Mouse (Mus musculus) T-helper 2 cell (primary cell): ENCODE measurements around the gene Pdcd1lg2.

Experiments used
- in situ Hi-C: fragments of 300-600 bp; cut with MboI, MseI; formaldehyde crosslinking; loops from one replicate; pipeline ENCODE4 v1.15.1; 2025; ENCODE audit warnings: high pct_unique_total_duplicates

Gene Pdcd1lg2

GRCm38 (mm10) chr19:29417894-29418293, 7.2 kb downstream of the Pdcd1lg2 start:
- in situ Hi-C loops: no loop called here

GRCm38 (mm10) chr19:29418661-29419115, 8.0 kb downstream of the Pdcd1lg2 start:
- in situ Hi-C loops: no loop called here

- in situ Hi-C loops: no loop called here
Measured at GRCm38 (mm10) chr19:29419506-29419905, 8.8 kb downstream of the Pdcd1lg2 start.

GRCm38 (mm10) chr19:29419946-29420345, 9.2 kb downstream of the Pdcd1lg2 start:
- in situ Hi-C loops: no loop called here

- in situ Hi-C loops: no loop called here
Measured at GRCm38 (mm10) chr19:29420397-29420796, 9.7 kb downstream of the Pdcd1lg2 start.

- in situ Hi-C loops: no loop called here
Measured at GRCm38 (mm10) chr19:29422013-29422645, 11.4 kb downstream of the Pdcd1lg2 start.

GRCm38 (mm10) chr19:29422796-29423195, 12.1 kb downstream of the Pdcd1lg2 start:
- in situ Hi-C loops: no loop called here

DNA sequence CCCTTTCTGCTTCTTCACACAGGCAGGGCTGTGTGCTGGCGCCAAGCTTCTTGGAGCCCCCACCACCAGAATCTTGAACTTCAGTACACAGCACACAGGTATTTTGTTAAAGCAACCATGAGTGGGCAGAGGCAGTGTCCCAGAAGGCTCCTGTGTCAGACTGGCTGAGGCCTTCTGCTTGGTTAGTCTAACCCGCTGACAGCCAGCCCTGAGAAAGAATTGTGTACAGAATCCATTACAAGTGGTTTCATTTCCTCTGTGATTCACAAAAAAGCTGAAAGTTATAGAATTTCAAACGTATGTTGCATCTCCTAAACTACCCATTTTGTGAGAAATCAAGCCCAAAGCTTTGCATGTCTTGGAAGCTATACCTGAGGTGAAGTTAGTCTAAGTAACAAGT, 19.8 kb downstream of the Pdcd1lg2 start:
- in situ Hi-C loops: no loop called here

GRCm38 (mm10) chr19:29430953-29431352, 20.2 kb downstream of the Pdcd1lg2 start:
- in situ Hi-C loops: no loop called here

DNA sequence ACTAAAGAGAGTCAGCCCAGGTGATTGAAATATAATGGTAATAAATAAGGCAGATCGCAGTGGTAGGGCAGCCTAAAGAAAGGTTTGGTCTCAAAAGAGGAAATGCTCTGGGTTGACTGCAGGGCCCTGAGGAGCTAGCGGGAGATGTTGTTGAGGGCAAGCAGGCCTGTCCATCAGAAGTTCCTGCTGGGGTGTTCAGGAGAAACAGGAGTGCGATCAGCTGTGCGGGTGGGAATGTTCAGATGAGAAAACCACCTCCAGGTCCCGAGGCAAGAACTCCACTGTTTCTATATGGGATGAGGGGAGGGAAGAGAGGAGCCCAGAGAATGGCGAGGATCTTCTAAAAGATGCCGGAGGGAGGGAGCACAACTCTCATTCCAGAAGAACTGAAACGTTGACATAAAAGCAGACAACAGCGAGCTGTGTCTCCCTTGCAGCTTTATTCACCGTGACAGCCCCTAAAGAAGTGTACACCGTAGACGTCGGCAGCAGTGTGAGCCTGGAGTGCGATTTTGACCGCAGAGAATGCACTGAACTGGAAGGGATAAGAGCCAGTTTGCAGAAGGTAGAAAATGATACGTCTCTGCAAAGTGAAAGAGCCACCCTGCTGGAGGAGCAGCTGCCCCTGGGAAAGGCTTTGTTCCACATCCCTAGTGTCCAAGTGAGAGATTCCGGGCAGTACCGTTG, 26.2 kb downstream of the Pdcd1lg2 start:
- in situ Hi-C loops: no loop called here

- in situ Hi-C loops: no loop called here
Measured at GRCm38 (mm10) chr19:29437849-29438248, 27.1 kb downstream of the Pdcd1lg2 start.

GRCm38 (mm10) chr19:29439242-29439641, 28.5 kb downstream of the Pdcd1lg2 start:
- in situ Hi-C loops: no loop called here

- in situ Hi-C loops: no loop called here
Measured at GRCm38 (mm10) chr19:29442492-29442891, 31.8 kb downstream of the Pdcd1lg2 start.

DNA sequence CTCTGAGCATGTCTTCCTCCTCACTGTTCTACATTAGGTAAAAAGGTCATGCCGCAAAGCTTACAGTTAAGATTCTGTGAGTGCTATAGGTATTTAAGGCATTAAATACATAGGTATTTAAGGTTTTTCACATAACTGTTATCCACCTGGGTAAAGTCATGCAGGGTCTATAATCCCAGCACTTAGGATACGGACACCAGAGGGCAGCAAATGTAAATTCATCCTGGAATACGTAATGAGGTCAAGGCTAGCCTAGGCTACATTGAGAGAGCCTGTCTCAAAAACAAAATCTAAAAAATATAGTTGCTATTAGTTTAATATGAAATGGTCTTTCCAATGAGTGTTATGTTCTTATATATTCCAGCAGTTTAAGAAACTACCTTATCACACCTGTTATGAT, 33.6 kb downstream of the Pdcd1lg2 start:
- in situ Hi-C loops: no loop called here

GRCm38 (mm10) chr19:29448373-29448772, 37.7 kb downstream of the Pdcd1lg2 start:
- in situ Hi-C loops: no loop called here

DNA sequence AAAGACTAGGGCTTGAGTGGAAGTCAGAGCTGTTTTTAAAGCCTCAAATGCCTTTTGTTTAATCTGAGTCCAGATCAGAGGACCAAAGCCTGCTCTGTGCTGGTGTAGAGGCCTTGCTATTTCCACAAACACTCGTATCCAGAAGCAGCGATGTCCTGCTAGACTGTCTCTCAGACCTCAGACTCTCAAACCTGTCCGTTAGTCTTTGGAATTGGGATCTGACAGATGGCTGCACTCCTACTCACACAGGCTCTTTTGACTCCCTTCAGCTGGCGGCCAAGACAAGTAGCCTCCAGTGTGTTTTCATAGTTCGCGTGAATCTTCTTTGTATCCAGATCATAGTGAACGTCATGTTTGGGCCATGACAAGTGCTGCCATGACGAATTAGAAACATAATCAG, 39.7 kb downstream of the Pdcd1lg2 start:
- in situ Hi-C loops: loop anchor here (5.0 kb wide), 1 partner anchor 78 kb away; no protein-coding TSS in a partner anchor

DNA sequence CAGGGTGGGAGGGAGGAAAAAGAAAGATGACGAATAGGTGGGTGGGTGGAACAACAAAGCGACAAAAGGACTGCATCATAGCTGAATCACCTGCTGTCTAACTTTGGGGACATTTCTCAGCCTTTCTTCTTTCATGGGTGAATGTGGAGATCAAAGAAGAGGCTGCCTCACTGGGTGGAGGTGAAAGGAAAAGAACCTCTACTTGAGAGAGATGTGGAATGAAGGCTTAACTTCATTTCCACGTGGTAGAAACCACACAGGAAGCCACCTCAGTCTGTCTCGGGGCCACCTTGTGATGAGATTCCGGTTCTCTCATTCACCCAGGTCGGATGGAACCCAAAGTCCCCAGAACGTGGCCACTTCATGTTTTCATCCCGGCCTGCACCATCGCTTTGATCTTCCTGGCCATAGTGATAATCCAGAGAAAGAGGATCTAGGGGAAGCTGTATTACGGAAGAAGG, 43.5 kb downstream of the Pdcd1lg2 start:
- in situ Hi-C loops: loop anchor here (5.0 kb wide), 1 partner anchor 82 kb away; no protein-coding TSS in a partner anchor

DNA sequence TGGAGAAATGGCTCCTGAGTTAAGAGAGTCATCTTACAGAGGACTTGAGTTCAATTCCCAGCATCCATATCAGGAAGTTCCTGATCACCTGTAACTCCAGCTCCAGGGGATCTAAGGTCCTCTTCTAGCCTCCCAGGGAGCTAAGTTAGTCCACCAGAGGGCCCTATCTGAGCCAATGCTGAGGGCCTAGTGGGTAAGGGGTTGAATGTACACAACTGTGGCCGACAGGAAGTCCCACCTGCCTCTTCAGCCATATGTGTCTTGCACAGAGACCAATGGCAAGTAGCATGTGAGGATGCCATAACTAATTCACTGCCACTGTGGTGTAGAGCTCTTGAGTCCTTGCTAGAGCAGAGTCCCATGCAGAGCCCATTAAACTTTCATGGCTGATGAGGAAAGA, 44.4 kb downstream of the Pdcd1lg2 start:
- in situ Hi-C loops: no loop called here

GRCm38 (mm10) chr19:29457982-29458381, 47.3 kb downstream of the Pdcd1lg2 start:
- in situ Hi-C loops: no loop called here

- in situ Hi-C loops: no loop called here
Measured at GRCm38 (mm10) chr19:29462462-29462861, 51.7 kb downstream of the Pdcd1lg2 start.

DNA sequence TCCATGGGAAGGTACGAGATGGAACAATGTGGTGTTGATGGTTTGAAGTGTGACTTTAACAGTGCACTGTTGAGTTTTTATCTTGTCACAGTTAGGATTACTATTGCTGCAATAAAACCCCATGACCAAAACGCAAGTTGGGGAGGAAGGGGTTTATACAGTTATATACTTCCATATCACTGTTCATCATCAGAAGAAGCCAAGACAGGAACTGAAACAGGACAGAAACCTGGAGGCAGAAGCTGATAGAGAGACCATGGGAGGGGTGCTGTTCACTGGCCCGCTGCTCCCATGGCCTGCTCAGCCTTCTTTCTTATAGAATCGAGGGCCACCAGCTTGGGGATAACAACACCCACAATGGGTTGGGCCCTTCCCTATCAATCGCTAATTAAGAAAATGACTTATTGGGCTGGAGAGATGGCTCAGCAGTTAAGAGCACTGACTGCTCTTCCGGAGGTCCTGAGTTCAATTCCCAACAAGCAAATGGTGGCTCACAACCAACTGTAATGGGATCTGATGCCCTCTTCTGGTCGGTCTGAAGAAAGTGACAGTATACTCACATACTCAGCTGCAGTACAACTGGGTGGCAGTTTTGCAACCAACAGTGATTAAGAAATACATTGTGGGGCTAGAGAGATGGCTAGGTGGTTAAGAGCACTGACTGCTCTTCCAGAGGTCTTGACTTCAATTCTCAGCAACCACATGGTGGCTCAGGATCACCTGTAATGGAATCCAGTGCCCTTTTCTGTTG, 53.1 kb downstream of the Pdcd1lg2 start:
- in situ Hi-C loops: no loop called here

GRCm38 (mm10) chr19:29466819-29467218, 56.1 kb downstream of the Pdcd1lg2 start:
- in situ Hi-C loops: no loop called here
